Mouse (Mus musculus): Measurements from ENCODE around the gene Gm5737.

DNA sequence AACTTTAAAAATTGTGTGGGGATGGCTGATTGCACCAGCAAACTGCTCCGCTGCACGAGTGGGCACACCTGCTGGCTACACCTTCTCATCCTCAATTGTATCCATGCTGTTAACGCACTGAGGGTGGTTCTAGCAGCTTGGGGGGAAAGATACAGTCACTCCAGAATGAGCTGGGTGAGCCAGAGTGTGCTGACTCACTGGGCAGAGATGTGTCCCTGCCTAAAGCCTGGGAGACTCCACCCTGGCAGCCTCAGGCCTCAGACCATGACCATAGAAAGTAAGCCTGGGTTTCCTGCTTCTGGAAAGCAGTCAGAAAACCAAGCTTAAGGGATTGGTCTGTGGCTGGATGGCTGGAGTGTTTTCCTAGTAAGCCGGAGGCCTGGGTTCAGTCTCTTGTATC is 53.7 kb downstream of the Gm5737 start:
- TF ChIP-seq CTCF (IDR thresholded peaks at IDR 0.05; ENCODE audit: low read depth) (no peak), EP300 (IDR thresholded peaks at IDR 0.05; ENCODE audit: low read depth) (peak; percentile 38; the same call in 1 of the 2 replicates)

Data from liver, postnatal 0 days (tissue).